Mouse (Mus musculus) liver, adult 2 months (tissue): ENCODE measurements at regions not wholly inside any gene's neighbourhood (a gene's known extent, or its start where the extent isn't known, plus 50 kb on each side); places are given as distances from the start of the nearest gene placed in this dataset.

ENCODE experiments used
- DNase-seq: peaks from one replicate; pipeline ENCODE4 v3.0.0-alpha.2; 2011; ENCODE audit warnings: low read depth, low spot score; ENCODE audit errors: extremely low read depth
- H3K27ac ChIP-seq: fragments of 200-500 bp; replicated peaks from 2 replicates; pipeline ENCODE4 v1.5.1; 2012; ENCODE audit warnings: low read depth, mild to moderate bottlenecking, control low read depth, inconsistent platforms, low read length; ENCODE audit not compliant: insufficient read depth
- H3K27me3 ChIP-seq: fragments of 200-500 bp; 2 replicates; pipeline ENCODE4 v1.6.1; 2012; ENCODE audit warnings: mild to moderate bottlenecking, moderate library complexity, low read length, inconsistent platforms; ENCODE audit not compliant: control insufficient read depth, insufficient read depth
- H3K36me3 ChIP-seq: fragments of 200-500 bp; 2 replicates; pipeline ENCODE4 v1.6.1; 2012; ENCODE audit warnings: low read length, inconsistent platforms; ENCODE audit not compliant: control insufficient read depth, insufficient read depth
- H3K4me1 ChIP-seq: fragments of 200-500 bp; 2 replicates; pipeline ENCODE4 v1.6.1; 2011; ENCODE audit warnings: low read length; ENCODE audit not compliant: control insufficient read depth, insufficient read depth
- H3K4me3 ChIP-seq: fragments of 200-500 bp; 2 replicates; pipeline ENCODE4 v1.5.1; 2011; ENCODE audit warnings: low read depth, mild to moderate bottlenecking, control low read depth, low read length, moderate library complexity; ENCODE audit not compliant: insufficient read depth
- H3K79me2 ChIP-seq: fragments of 200-500 bp; 2 replicates; pipeline ENCODE4 v1.6.1; 2012; ENCODE audit warnings: inconsistent platforms, mild to moderate bottlenecking, low read length, moderate library complexity; ENCODE audit not compliant: control insufficient read depth, insufficient read depth
- H3K9ac ChIP-seq: fragments of 200-500 bp; 2 replicates; pipeline ENCODE4 v1.6.1; 2012; ENCODE audit warnings: low read depth, mild to moderate bottlenecking, control low read depth, inconsistent platforms, low read length
- CTCF ChIP-seq: fragments of 200-500 bp; IDR thresholded peaks from 2 replicates; pipeline ENCODE4 v1.5.1; 2011; ENCODE audit warnings: low read depth, low read length, control low read depth
- POLR2A ChIP-seq: fragments of 200-500 bp; IDR thresholded peaks from 2 replicates; pipeline ENCODE4 v1.6.1; 2011; ENCODE audit warnings: low read length, control low read depth; ENCODE audit not compliant: insufficient read depth; ENCODE audit errors: extremely low read depth
- WGBS: fragments of 180-500 bp; shearing (Covaris S2); methylation state at CpG from one replicate; pipeline ENCODE4 v1.1.7; 2018; 5-methylcytosine and 5-hydroxymethylcytosine counted together

DNA sequence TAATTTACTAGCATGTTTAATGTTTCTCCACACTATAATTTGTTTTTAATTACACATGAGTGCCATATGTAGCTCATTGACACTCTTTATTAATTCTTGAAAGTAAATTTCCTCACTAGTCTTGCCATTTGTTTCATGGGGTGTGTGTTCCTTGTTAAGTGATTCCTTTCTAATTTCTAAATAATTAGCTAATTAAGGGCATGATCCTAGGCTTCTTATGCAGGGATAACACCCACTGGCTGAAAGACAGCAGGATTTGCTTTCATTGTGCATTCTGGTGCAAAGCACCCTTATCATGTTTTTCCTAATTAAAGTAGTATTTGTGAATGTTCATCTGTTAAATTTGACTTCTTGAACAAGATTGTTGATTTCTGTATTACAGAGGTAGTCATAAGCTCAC, 378.3 kb downstream of the Mdfic start:
- Histone ChIP-seq H3K36me3 (no peaks in the 10 kb centered on the region), H3K4me1 (no peaks in the 10 kb centered on the region), H3K9ac (no peak overlapping the region), H3K27me3 (no peaks in the 10 kb centered on the region), H3K4me3 (no peak overlapping the region), H3K79me2 (no peaks in the 10 kb centered on the region), H3K27ac (no peak overlapping the region)
- TF ChIP-seq POLR2A = no peak
- no peak for TF ChIP-seq CTCF
- no peak for DNase-seq

DNA sequence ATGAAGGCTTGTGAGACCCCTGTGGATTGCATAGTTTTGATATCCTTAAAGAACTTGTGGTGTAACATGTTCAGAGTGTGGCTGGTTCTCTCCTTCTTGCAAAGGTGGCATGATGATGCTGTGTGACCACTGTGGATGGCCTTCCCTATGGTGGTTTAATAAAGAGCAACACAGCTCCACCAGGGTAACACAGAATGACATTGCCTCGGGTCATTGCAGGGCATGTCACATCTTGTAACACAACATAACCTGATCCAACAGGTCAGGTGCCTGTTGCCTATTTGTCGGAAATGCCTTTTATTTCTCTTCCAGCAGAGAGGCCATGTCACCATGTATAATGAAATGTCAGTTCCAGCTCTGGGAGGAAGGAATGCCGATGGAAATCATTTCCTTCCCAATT, 420.5 kb downstream of the Mdfic start:
- H3K36me3 ChIP-seq = no peaks in the 10 kb centered on the region
- no peaks in the 10 kb centered on the region for H3K27me3 ChIP-seq
- H3K27ac ChIP-seq = no peak overlapping the region
- no peak for DNase-seq
- no peak overlapping the region for H3K4me3 ChIP-seq
- H3K79me2 ChIP-seq = no peaks in the 10 kb centered on the region
- H3K4me1 ChIP-seq = no peaks in the 10 kb centered on the region
- TF ChIP-seq POLR2A = no peak
- no peak for TF ChIP-seq CTCF
- WGBS = 76% methylated on average over 3 of the region's 3 CpGs
- no peak overlapping the region for H3K9ac ChIP-seq

DNA sequence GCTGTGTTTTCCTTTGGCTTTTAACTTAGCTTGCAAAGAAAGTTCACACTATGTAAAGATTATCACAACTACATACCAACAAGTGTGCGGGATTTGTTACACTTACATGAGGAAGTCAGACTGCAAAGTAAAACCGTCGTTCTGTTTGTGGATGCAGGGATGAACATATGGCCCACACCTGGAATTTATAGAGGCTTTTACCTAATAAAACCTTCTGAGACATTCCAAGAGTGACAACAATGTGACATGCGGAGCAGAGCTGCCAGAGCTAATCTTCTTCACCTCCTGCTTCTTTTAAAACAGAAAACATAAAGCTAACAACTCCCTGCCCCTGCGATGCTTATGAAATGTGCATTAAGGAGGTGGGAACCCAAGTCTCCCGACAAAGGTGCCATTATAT, 424.1 kb downstream of the Mdfic start:
- no peak overlapping the region for H3K9ac ChIP-seq
- no peaks in the 10 kb centered on the region for H3K4me1 ChIP-seq
- H3K27ac ChIP-seq = no peak overlapping the region
- 81% methylated on average over 6 of the region's 6 CpGs for WGBS
- H3K79me2 ChIP-seq = no peaks in the 10 kb centered on the region
- H3K4me3 ChIP-seq = no peak overlapping the region
- H3K27me3 ChIP-seq = no peaks in the 10 kb centered on the region
- TF ChIP-seq POLR2A (no peak), CTCF (no peak)
- no peaks in the 10 kb centered on the region for H3K36me3 ChIP-seq
- DNase-seq = no peak

DNA sequence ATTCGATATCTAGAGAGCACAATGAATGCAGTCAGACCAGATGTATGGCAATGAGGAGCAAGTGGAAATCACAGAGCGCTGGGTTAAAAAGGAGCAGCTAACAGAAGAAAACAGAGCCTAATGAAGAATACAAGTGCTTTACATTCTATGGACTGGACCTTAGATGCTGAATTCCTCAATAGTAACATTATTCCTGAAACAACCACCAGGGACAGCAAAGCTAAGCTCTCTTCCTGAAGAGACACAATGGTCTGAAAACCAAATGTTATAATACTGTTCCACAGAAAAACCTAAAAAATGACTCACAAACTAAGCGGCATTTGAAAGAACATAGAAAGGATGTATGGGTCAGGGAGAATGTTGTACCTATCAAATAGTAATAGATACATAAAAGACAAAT, 430.1 kb downstream of the Mdfic start:
- Histone ChIP-seq H3K27me3 (no peaks in the 10 kb centered on the region), H3K79me2 (no peaks in the 10 kb centered on the region), H3K9ac (no peak overlapping the region), H3K27ac (no peak overlapping the region), H3K36me3 (no peaks in the 10 kb centered on the region), H3K4me1 (no peaks in the 10 kb centered on the region), H3K4me3 (no peak overlapping the region)
- no peak for DNase-seq
- WGBS = 82% methylated on average over 3 of the region's 3 CpGs
- no peak for TF ChIP-seq POLR2A
- no peak for TF ChIP-seq CTCF

DNA sequence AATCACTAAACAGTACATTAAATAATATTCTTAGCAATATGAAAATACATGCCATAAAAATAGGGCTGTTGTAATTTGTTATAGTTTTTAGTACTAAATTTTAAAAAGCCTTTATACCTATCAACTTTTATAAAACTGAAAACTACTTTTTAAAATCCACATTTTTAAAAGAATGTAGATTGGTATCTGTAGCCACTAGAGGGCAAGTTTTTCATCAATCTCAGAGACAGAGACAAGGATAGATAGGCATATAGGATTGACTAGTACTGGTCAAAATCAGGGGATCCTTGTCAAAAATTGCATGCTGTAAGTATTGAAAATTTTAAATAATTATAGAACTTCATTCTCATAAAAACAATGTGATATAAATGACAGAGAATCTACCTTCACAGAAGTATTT, 431.0 kb downstream of the Mdfic start:
- TF ChIP-seq POLR2A = no peak
- TF ChIP-seq CTCF = no peak
- Histone ChIP-seq H3K27me3 (no peaks in the 10 kb centered on the region), H3K9ac (no peak overlapping the region), H3K4me1 (no peaks in the 10 kb centered on the region), H3K36me3 (no peaks in the 10 kb centered on the region), H3K79me2 (no peaks in the 10 kb centered on the region), H3K4me3 (no peak overlapping the region), H3K27ac (no peak overlapping the region)
- no peak for DNase-seq

DNA sequence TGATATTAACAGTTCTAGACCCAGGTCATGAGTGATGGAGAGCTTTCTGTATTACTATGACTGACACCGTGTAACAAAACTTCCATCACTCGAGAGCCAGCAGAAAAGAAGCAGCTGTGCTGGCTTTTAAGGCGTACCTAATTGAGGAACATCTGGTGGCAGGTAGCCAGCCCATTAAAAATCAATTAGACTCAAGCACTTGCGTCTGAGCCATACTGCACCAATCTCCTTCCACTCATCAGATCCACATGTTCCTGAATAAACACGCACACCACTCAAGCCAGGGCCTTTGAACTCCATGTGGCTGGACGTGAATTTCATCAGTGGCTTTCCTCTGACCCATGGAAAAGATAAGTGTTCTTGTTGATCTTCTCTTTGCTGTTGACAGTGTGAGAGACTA, 432.2 kb downstream of the Mdfic start:
- no peak for DNase-seq
- H3K4me3 ChIP-seq = no peak overlapping the region
- 72% methylated on average over 6 of the region's 6 CpGs for WGBS
- H3K79me2 ChIP-seq = no peaks in the 10 kb centered on the region
- H3K36me3 ChIP-seq = no peaks in the 10 kb centered on the region
- TF ChIP-seq CTCF = no peak
- TF ChIP-seq POLR2A = no peak
- no peaks in the 10 kb centered on the region for H3K4me1 ChIP-seq
- no peak overlapping the region for H3K9ac ChIP-seq
- no peaks in the 10 kb centered on the region for H3K27me3 ChIP-seq
- no peak overlapping the region for H3K27ac ChIP-seq

DNA sequence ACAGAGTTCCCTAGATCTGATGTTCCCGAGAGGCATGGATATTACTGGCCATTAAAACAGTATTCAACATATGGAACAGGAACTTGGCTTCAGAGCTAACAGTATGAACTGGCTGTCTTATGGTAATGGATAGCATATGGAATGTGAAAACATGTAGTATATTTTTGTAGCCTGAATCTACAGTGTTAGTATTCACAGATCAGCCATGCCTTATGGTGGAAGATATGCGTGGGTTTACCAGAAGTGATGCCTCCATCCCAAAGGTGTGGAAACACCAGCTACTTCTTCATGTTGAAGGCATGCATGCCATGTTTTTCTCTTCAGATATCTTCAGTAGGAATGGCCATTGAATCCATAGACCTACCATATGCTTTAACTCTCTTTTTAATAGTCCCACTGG, 444.6 kb downstream of the Mdfic start:
- whole genome bisulfite sequencing = 92% methylated on average over 2 of the region's 2 CpGs
- no peak for DNase-seq
- H3K9ac ChIP-seq = no peak overlapping the region
- H3K79me2 ChIP-seq = no peaks in the 10 kb centered on the region
- no peaks in the 10 kb centered on the region for H3K4me1 ChIP-seq
- TF ChIP-seq POLR2A = no peak
- TF ChIP-seq CTCF = no peak
- H3K36me3 ChIP-seq = no peaks in the 10 kb centered on the region
- H3K27ac ChIP-seq = no peak overlapping the region
- H3K4me3 ChIP-seq = no peak overlapping the region
- H3K27me3 ChIP-seq = no peaks in the 10 kb centered on the region
